Mouse (Mus musculus) MEL (cell line): ENCODE results near the gene Lce1j. TPM values are rescaled to one million over a fixed set of nuclear protein-coding genes. Genes with fewer than 3 reads are reported as not detected.
A peak's percentile ranks its signal among the peaks of the same experiment; 100 is the strongest.

ENCODE experiments used
- DNase-seq: peaks from one replicate; pipeline ENCODE4 v3.0.0; 2011; ENCODE audit warnings: low read depth, low spot score
- H3K27ac ChIP-seq: 2 replicates; pipeline ENCODE4 v1.5.1; 2012; ENCODE audit warnings: low read depth, mild to moderate bottlenecking, control low read depth, low read length, moderate library complexity; ENCODE audit not compliant: control insufficient read depth
- H3K27me3 ChIP-seq, 2 experiments: fragments of 150-350 bp in 1 of 2; sonication (generic) in 1 of 2; 2 replicates each; pipeline ENCODE4 v1.6.1; 2012; ENCODE audit warnings: low read length in 2 of 2, mild to moderate bottlenecking in 2 of 2, improper control_type of control experiment in 1 of 2, moderate library complexity in 1 of 2; ENCODE audit not compliant: insufficient read depth in 2 of 2, control insufficient read depth in 1 of 2
- H3K36me3 ChIP-seq, 2 experiments: 2 replicates each; pipeline ENCODE4 v1.6.1; 2012 to 2014; ENCODE audit warnings: low read length in 2 of 2, improper control_type of control experiment in 1 of 2, inconsistent platforms in 1 of 2, mild to moderate bottlenecking in 1 of 2; ENCODE audit not compliant: insufficient read depth in 2 of 2, control insufficient read depth in 1 of 2
- H3K4me1 ChIP-seq, 2 experiments: fragments of 150-350 bp in 1 of 2; sonication (generic) in 1 of 2; 2 replicates each; pipeline ENCODE4 v1.6.1; 2012; ENCODE audit warnings: low read length in 2 of 2, improper control_type of control experiment in 1 of 2, mild to moderate bottlenecking in 1 of 2; ENCODE audit not compliant: insufficient read depth in 2 of 2, control insufficient read depth in 1 of 2
- H3K4me3 ChIP-seq, 2 experiments: fragments of 150-350 bp in 1 of 2; sonication (generic) in 1 of 2; 2 replicates each; pipeline ENCODE4 v1.5.1; 2012; ENCODE audit warnings: low read depth in 2 of 2, low read length in 2 of 2, mild to moderate bottlenecking in 2 of 2, moderate library complexity in 2 of 2, control low read depth in 1 of 2, improper control_type of control experiment in 1 of 2; ENCODE audit not compliant: control insufficient read depth in 1 of 2, insufficient read depth in 1 of 2
- H3K79me2 ChIP-seq: 2 replicates; pipeline ENCODE4 v1.6.1; 2012; ENCODE audit warnings: mild to moderate bottlenecking, low read length, moderate library complexity; ENCODE audit not compliant: control insufficient read depth, poor library complexity, insufficient read depth
- H3K9ac ChIP-seq: 2 replicates; pipeline ENCODE4 v1.6.1; 2012; ENCODE audit warnings: low read depth, mild to moderate bottlenecking, control low read depth, low read length, moderate library complexity; ENCODE audit not compliant: control insufficient read depth, poor library complexity, severe bottlenecking
- H3K9me3 ChIP-seq: fragments of 150-350 bp; sonication (generic); replicated peaks from 2 replicates; pipeline ENCODE4 v1.6.1; 2012; ENCODE audit warnings: mild to moderate bottlenecking, low read length, improper control_type of control experiment, moderate library complexity; ENCODE audit not compliant: insufficient read depth
- BHLHE40 ChIP-seq: IDR thresholded peaks from 2 replicates; pipeline ENCODE4 v1.6.1; 2012; ENCODE audit warnings: low read depth, mild to moderate bottlenecking, inconsistent platforms, low read length, improper control_type of control experiment, borderline replicate concordance
- CHD1 ChIP-seq: IDR thresholded peaks from 2 replicates; pipeline ENCODE4 v1.6.1; 2012; ENCODE audit warnings: low read depth, mild to moderate bottlenecking, inconsistent platforms, low read length, improper control_type of control experiment
- CHD2 ChIP-seq: IDR thresholded peaks from 2 replicates; pipeline ENCODE4 v1.6.1; 2011; ENCODE audit warnings: low read length, improper control_type of control experiment
- CTCF ChIP-seq, 3 experiments: IDR thresholded peaks in 2 of 3; conservative IDR thresholded peaks in 1 of 3; 2 replicates each; pipeline ENCODE4 v1.5.1; 2011 to 2012; ENCODE audit warnings: low read length in 3 of 3, low read depth in 2 of 3, mild to moderate bottlenecking in 2 of 3, improper control_type of control experiment in 1 of 3, inconsistent platforms in 1 of 3, mixed read lengths in 1 of 3, moderate library complexity in 1 of 3; ENCODE audit not compliant: control insufficient read depth in 1 of 3, insufficient read depth in 1 of 3, poor library complexity in 1 of 3, severe bottlenecking in 1 of 3
- ELF1 ChIP-seq: IDR thresholded peaks from 2 replicates; pipeline ENCODE4 v1.6.1; 2014; ENCODE audit warnings: low read depth, mild to moderate bottlenecking, inconsistent platforms, low read length, improper control_type of control experiment, moderate library complexity
- ETS1 ChIP-seq: IDR thresholded peaks from 2 replicates; pipeline ENCODE4 v1.6.1; 2012; ENCODE audit warnings: low read depth, mild to moderate bottlenecking, inconsistent platforms, low read length, improper control_type of control experiment, moderate library complexity
- HCFC1 ChIP-seq: IDR thresholded peaks from 2 replicates; pipeline ENCODE4 v1.6.1; 2012; ENCODE audit warnings: low read depth, mild to moderate bottlenecking, inconsistent platforms, low read length, improper control_type of control experiment, moderate library complexity
- MAFK ChIP-seq: IDR thresholded peaks from 2 replicates; pipeline ENCODE4 v1.6.1; 2011; ENCODE audit warnings: low read depth, mild to moderate bottlenecking, low read length, improper control_type of control experiment, borderline replicate concordance
- POLR2AphosphoS2 ChIP-seq: IDR thresholded peaks from 2 replicates; pipeline ENCODE4 v1.6.1; 2011; ENCODE audit warnings: low read length, improper control_type of control experiment
- POLR2AphosphoS5 ChIP-seq: IDR thresholded peaks from 2 replicates; pipeline ENCODE4 v1.6.1; 2012; ENCODE audit warnings: low read depth, borderline replicate concordance, mild to moderate bottlenecking, inconsistent platforms, low read length, moderate library complexity, mixed read lengths
- RAD21 ChIP-seq: IDR thresholded peaks from 2 replicates; pipeline ENCODE4 v1.6.1; 2011; ENCODE audit warnings: mild to moderate bottlenecking, low read depth, low read length, improper control_type of control experiment
- RCOR1 ChIP-seq: IDR thresholded peaks from 2 replicates; pipeline ENCODE4 v1.6.1; 2012; ENCODE audit warnings: low read depth, mild to moderate bottlenecking, inconsistent platforms, low read length, improper control_type of control experiment
- SIN3A ChIP-seq: IDR thresholded peaks from 2 replicates; pipeline ENCODE4 v1.6.1; 2012; ENCODE audit warnings: low read length, improper control_type of control experiment, inconsistent platforms
- ZC3H11A ChIP-seq: IDR thresholded peaks from 2 replicates; pipeline ENCODE4 v1.6.1; 2012; ENCODE audit warnings: low read depth, mild to moderate bottlenecking, inconsistent platforms, low read length, improper control_type of control experiment
- polyA plus RNA-seq, 2 experiments: library from polyadenylated mRNA; stranded (reverse) in 1 of 2; unstranded in 1 of 2; fragments of >175 nt in 1 of 2; fragments of >200 nt in 1 of 2; gene quantifications; 2 replicates each; pipeline versions ENCODE4 v1.2.1 to v1.2.4; 2012; ENCODE audit warnings: low replicate concordance in 2 of 2, low read depth in 1 of 2; ENCODE audit not compliant: insufficient read length in 2 of 2, insufficient read depth in 1 of 2, missing spikeins in 1 of 2
- total RNA-seq: library from RNA; depleted of rRNA; stranded (reverse); fragments of 300-350 nt; gene quantifications from 2 replicates; pipeline ENCODE4 v1.2.3, GENCODE M21; 2012

The Lce1j gene
- total and polyA plus RNA-seq, 3 experiments, result not detected

GRCm38 (mm10) chr3:92778799-92779198 is 11.5 kb downstream of the Lce1j start, which contains the start of gene Lce1i:
Gene Lce1i (minus strand): TSS chr3:92778899.
- no peak for DNase-seq
- TF ChIP-seq CHD1 (no peak), CTCF (IDR thresholded peaks at IDR 0.05 in 2 of 3, conservative IDR thresholded peaks at IDR 0.05 in 1 of 3; ENCODE audit: control insufficient read depth in 1 of 3, insufficient read depth in 1 of 3, low read depth in 2 of 3, low read length in 3 of 3, poor library complexity in 1 of 3, severe bottlenecking in 1 of 3) (no peak), MAFK (no peak), RCOR1 (no peak)
- H3K27ac ChIP-seq, result no peak within 1 kb of the TSS
- H3K4me3 ChIP-seq, result no peak within 1 kb of the TSS
- H3K27me3 ChIP-seq, result no peaks in the 10 kb centered on the region
- H3K4me1 ChIP-seq, result no peaks in the 10 kb centered on the region
- no peaks in the 10 kb centered on the region for H3K9me3 ChIP-seq
- no peaks in the 10 kb centered on the region for H3K36me3 ChIP-seq
- H3K79me2 ChIP-seq, result no peaks in the 10 kb centered on the region
- no peak within 1 kb of the TSS for H3K9ac ChIP-seq

GRCm38 (mm10) chr3:92771573-92771972 is 18.7 kb downstream of the Lce1j start:
- no peak overlapping the region for H3K27ac ChIP-seq
- no peaks in the 10 kb centered on the region for H3K79me2 ChIP-seq
- peak; percentile 7 for DNase-seq
- no peak overlapping the region for H3K9ac ChIP-seq
- no peaks in the 10 kb centered on the region for H3K27me3 ChIP-seq
- H3K9me3 ChIP-seq, result no peaks in the 10 kb centered on the region
- H3K36me3 ChIP-seq, result no peaks in the 10 kb centered on the region
- H3K4me1 ChIP-seq, result no peaks in the 10 kb centered on the region
- H3K4me3 ChIP-seq, result no peak overlapping the region
- TF ChIP-seq ZC3H11A, result no peak
- TF ChIP-seq RAD21, result peak; percentile 29
- no peak for TF ChIP-seq HCFC1
- peak in 2 of 3 experiments; percentile 16 to 39; a peak in 3 of 6 replicates for TF ChIP-seq CTCF (IDR thresholded peaks at IDR 0.05 in 2 of 3, conservative IDR thresholded peaks at IDR 0.05 in 1 of 3; ENCODE audit: control insufficient read depth in 1 of 3, insufficient read depth in 1 of 3, low read depth in 2 of 3, low read length in 3 of 3, poor library complexity in 1 of 3, severe bottlenecking in 1 of 3)

GRCm38 (mm10) chr3:92764965-92765364 is 25.3 kb downstream of the Lce1j start, which contains the start of gene Lce1h:
Gene Lce1h (minus strand): TSS chr3:92765065.
- Histone ChIP-seq H3K9me3 (no peaks in the 10 kb centered on the region), H3K79me2 (no peaks in the 10 kb centered on the region), H3K36me3 (no peaks in the 10 kb centered on the region), H3K27ac (no peak within 1 kb of the TSS), H3K9ac (no peak within 1 kb of the TSS), H3K4me1 (no peaks in the 10 kb centered on the region), H3K27me3 (no peaks in the 10 kb centered on the region), H3K4me3 (no peak within 1 kb of the TSS)
- no peak for DNase-seq
- TF ChIP-seq ZC3H11A (no peak), POLR2AphosphoS5 (no peak), POLR2AphosphoS2 (no peak)

- Histone ChIP-seq H3K4me3 (no peak overlapping the region), H3K79me2 (no peaks in the 10 kb centered on the region), H3K9ac (no peak overlapping the region), H3K4me1 (no peaks in the 10 kb centered on the region), H3K27me3 (no peaks in the 10 kb centered on the region), H3K36me3 (no peaks in the 10 kb centered on the region), H3K27ac (no peak overlapping the region), H3K9me3 (no peaks in the 10 kb centered on the region)
- TF ChIP-seq ELF1 (no peak), SIN3A (no peak), BHLHE40 (no peak), ETS1 (no peak), CHD2 (no peak)
- DNase-seq, result no peak
Measured at GRCm38 (mm10) chr3:92753197-92753596, 37.1 kb downstream of the Lce1j start.
